Mouse (Mus musculus): ENCODE results near the gene Gm17571.

DNA sequence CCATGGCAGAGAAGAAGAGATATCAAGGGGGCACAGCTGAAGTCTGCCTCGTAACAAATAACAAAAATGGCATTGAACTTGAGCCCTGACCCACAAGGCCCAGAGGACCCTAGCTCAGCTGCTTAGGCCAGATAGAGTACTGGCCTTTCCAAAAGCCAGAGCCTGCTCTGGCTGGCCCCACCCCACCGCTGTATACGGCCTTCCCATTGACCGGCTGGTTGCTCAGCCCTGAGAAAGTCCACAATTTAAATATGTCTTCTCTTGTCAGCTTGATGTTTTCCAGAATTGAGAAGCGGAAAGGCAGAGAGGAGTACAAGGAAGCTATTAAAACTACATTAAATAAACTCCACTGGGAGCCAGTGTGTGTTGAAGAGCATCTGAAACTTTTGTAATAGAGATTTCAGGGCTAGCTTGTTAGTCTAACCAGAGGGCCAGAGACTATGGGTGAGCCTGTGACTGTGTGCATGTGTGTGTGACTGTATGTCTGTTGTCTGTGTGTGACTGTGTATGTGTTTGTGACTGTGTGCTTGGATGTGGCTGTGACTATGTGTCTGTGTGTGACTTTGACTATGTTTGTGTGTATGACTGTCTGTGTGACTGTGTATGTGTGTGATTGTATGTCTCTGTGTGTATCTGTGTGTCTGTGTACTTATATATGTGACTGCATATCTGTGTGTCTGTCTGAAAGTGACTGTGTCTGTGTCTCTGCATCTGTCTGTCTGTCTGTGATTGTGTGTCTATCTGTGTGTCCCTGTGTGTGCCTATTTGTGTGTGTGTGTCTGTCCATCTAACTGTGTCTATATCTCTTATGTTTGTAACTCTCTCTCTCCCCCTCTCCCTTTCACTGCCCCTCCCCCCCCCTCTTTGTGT lies 36.9 kb upstream of the Gm17571 start:
- TF ChIP-seq EP300 (IDR thresholded peaks at IDR 0.05; ENCODE audit: low read depth) = no peak
- TF ChIP-seq CTCF (IDR thresholded peaks at IDR 0.05; ENCODE audit: low read depth) = no peak
